Mouse (Mus musculus) fibroblast of lung, adult 2 months (primary cell): ENCODE data around the gene Rpp30.

Experiments
- DNase-seq: peaks from one replicate; pipeline ENCODE4 v3.0.0-alpha.2; 2011; ENCODE audit warnings: low read depth

The Rpp30 gene

GRCm38 (mm10) chr19:36128440-36128839, 44.9 kb downstream of the Rpp30 start:
- DNase-seq, result no peak

DNA sequence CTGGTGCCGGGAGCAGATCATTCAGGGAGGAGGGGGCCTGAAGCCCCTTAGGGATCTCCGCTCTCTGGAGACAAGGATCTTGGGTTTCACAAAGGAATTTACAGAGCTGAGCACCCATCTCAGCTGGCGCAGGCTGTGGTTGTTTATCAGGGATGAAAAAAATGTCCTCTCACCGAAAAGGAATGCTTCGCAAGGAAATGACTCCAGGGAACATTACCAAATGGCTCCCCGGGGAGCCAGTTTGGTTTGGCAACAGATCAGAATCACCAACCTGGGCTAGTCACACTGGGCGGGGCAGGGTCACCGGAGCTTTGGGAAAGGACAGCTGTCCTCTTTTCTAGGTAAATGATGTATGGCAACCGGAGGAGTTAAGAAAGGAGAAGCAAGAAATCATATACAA, 45.7 kb downstream of the Rpp30 start:
- peak; percentile 72 for DNase-seq

- no peak for DNase-seq
Measured at GRCm38 (mm10) chr19:36129643-36130042, 46.1 kb downstream of the Rpp30 start.

- no peak for DNase-seq
Measured at GRCm38 (mm10) chr19:36130181-36130580, 46.7 kb downstream of the Rpp30 start.

DNA sequence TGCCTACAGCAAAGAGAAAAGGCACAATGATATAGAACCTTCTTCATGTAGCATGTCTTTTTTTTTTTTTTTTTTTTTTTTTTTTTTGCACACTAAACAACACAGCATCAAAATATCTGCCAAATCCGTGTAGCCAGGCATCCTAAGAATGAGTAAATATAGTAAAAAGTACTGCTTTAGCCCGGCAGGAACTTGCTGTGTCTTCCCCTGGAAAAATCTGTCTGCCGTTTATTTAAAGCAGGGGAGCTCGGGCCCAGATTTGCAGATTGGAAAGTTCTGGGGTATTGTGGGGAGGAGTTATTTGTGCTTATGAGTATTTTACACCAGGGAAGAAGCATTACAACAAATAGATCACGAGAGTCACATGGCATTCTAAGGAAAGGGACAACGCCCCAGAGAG, 48.5 kb downstream of the Rpp30 start:
- DNase-seq, result no peak

DNA sequence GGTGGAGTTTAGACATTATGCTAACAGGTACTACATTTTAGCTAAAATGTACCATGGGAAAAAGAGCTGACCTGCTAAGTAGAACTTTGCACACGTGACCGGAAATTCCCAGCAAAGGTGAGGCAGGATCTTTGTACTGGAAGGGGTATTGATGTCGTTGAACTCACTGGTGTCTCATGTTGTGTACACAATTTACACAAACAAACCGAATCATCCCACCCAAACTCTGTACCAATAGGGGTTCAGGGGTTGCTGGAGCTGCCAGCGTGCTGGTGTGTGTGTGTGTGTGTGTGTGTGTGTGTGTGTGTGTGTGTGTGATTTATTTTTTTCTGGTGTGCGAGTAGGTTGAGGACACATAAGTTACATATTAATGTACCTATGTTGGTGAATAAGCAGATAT, 49.5 kb downstream of the Rpp30 start:
- DNase-seq, result no peak

GRCm38 (mm10) chr19:36133731-36134130, 50.2 kb downstream of the Rpp30 start:
- peak; percentile 53 for DNase-seq

DNA sequence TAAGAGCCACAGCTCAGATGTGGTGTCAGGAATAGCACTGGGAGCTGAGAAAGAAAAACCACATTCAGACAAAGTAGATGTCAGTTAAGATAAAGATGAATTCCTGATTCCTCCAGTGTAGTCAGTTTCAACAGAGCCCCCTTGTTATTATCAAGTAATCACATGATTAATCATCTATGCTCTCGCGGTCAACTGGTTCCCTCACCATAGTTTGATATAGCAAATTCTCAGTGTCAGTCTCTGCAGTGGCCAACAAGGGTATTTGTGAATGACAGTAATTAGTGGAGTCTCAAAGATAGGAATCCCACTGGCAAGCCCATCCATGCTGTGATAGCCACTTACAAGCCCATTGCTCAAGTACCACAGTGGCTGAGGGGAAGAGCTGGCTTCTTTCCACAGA, 60.1 kb downstream of the Rpp30 start:
- DNase-seq, result no peak

GRCm38 (mm10) chr19:36148578-36148977, 65.1 kb downstream of the Rpp30 start:
- no peak for DNase-seq

- no peak for DNase-seq
Measured at GRCm38 (mm10) chr19:36150241-36151007, 66.9 kb downstream of the Rpp30 start.
